Mouse (Mus musculus) adrenal gland, adult 10 weeks (tissue): Measurements from ENCODE around the gene Gm3248. TPM values are rescaled to one million over a fixed set of nuclear protein-coding genes. Genes with fewer than 3 reads are reported as not detected.

ENCODE experiments used
- polyA plus RNA-seq: library from polyadenylated mRNA; stranded (reverse); fragments of 350-450 nt; fragmentation: Illumina TruSeq; extraction: RNeasy Lipid Tissue Mini Kit (QIAGEN cat#74804); gene quantifications from one replicate; pipeline ENCODE4 v1.2.3, GENCODE M21; 2014; ENCODE audit warnings: low read depth, low replicate concordance

The Gm3248 gene
- 0.76 TPM for polyA plus RNA-seq

GRCm38 (mm10) chr14:5961635-5962034 lies at the start of gene Gm3248:
Gene Gm3248, minus strand, starts transcription at chr14:5961745.

GRCm38 (mm10) chr14:5979037-5979436 lies 17.5 kb upstream of the Gm3248 start, which contains the start of gene Gm3453:
Gene Gm3453, minus strand, starts transcription at chr14:5979137.

Other genes starting within 250 kb of the Gm3248 start
- gene Gm3373, start 220.2 kb downstream of the Gm3248 start, polyA plus RNA-seq, result not detected
- gene Gm3383, start 153.8 kb downstream of the Gm3248 start, polyA plus RNA-seq, result not detected
- not detected for gene Gm3424, start 131.4 kb downstream of the Gm3248 start, polyA plus RNA-seq
- gene Gm8237, start 81.4 kb downstream of the Gm3248 start, polyA plus RNA-seq, result not detected
- gene Gm3453, start 17.4 kb upstream of the Gm3248 start, polyA plus RNA-seq, result not detected
- not detected for gene Gm6337, start 96.5 kb upstream of the Gm3248 start, polyA plus RNA-seq
- gene Gm8206, start 132.2 kb upstream of the Gm3248 start, polyA plus RNA-seq, result not detected
- gene Gm3468, start 146.9 kb upstream of the Gm3248 start, polyA plus RNA-seq, result 0.58 TPM
- gene Gm3476, start 164.1 kb upstream of the Gm3248 start, polyA plus RNA-seq, result not detected